Mouse (Mus musculus): ENCODE results near the gene Anp32a. TPM values are rescaled to one million over a fixed set of nuclear protein-coding genes. Genes with fewer than 3 reads are reported as not detected.
A peak's percentile ranks its signal among the peaks of the same experiment; 100 is the strongest.

Anp32a gene
- polyA plus RNA-seq, 1 experiment from 2014 or later, result 156 TPM

DNA sequence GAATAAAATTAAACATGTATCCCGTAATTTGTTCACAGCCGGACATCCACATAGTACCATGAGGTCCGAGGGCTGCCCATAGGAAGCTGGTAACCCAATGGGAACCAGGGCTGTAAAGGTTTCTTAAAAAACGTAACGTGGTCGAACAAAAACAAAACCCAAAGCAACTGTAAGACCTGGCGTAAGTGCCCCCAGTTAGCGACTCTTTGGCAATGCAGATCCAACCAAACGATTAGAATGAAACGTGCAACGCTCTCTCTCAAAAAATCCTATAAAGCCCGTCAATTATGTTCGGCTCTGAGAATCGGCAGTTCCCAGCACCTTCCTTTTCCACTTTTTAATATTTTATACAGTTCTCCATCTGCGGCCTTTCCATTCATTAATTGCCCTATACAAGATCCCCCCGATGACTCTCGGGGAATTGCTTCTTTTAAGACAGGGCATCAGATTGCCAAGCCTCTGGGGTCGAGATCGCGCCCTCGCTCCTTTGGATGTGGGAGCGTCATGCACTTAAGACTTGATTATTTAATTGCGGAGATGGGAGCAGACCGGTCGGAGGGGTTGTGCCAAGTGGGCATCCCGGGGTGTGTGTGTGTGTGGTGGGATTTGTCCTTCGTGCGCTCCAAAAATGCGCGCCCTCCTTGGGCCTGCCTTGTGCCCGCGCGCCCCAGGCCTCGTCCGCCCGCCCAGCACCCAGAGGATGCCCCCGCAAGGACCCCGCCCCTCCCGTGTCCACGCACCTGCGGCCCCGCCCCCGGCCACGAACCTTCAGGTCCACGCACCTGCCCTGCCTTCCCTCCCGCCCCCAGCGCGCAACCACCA lies 581 bp upstream of the Anp32a start:
- peak overlapping the region; percentile 99 for H3K4me3 ChIP-seq
- no peaks in the 10 kb centered on the region for H3K9me3 ChIP-seq (replicated peaks)
- WGBS, result 3% methylated on average over 42 of the region's 48 CpGs
- 0 out of 2 replicates have a peak, but pooled peaks cover 2% of the 10 kb centered on the region for H3K36me3 ChIP-seq
- H3K4me2 ChIP-seq, result peak overlapping the region; percentile 94
- peaks cover 18% of the 10 kb centered on the region for H3K4me1 ChIP-seq (replicated peaks)
- H3K27me3 ChIP-seq (replicated peaks), result no peaks in the 10 kb centered on the region
- H3K27ac ChIP-seq (ENCODE audit: poor library complexity, severe bottlenecking), result peak overlapping the region; percentile 44; the same call in 1 of the 2 replicates
- H3K9ac ChIP-seq, result peak overlapping the region; percentile 100
- ATAC-seq (ENCODE audit: insufficient number of reproducible peaks, low FRiP score), result peak; percentile 26

DNA sequence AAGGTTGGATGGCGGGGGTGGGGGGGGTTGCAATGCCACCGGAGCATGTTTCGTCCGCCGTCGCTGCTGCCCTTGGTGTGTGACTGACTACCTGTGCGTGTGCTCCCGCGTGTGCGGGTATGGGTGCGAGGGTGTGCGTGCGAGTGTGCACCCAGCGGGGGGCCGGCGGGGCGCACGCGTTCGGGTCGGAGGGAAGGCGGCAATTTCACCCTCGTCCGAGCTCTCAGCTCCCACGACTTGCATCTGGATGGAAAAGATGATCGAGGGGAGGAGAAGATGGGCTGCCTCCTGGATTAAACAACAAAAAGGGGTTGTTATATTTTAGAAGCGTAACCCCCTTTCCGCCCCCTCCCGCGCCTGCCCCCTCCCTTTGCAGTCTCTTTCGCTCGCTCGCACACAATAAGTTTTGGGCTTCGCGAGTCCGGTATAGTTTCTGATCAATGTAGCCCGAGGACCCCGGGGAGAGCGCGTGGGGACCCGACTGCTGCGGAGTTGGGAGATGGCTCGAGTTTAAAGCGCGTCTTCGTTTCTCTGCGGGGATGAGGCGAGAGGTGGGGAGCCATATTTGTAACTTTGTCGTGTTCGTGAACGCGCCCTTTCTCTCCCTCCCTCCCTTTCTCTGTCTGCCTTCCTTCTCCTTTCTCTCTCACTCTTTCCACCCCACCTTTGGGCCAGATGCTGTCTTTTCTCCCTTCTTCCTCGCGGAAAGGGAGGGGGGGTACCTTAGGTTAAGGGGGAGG lies 778 bp downstream of the Anp32a start:
- Histone ChIP-seq H3K4me1 (replicated peaks) (peaks cover 27% of the 10 kb centered on the region), H3K4me3 (peak overlapping the region; percentile 99), H3K27me3 (replicated peaks) (no peaks in the 10 kb centered on the region), H3K9ac (peak overlapping the region; percentile 100), H3K4me2 (peak overlapping the region; percentile 81), H3K27ac (ENCODE audit: poor library complexity, severe bottlenecking) (peak overlapping the region; percentile 99), H3K9me3 (replicated peaks) (no peaks in the 10 kb centered on the region), H3K36me3 (0 out of 2 replicates have a peak, but pooled peaks cover 2% of the 10 kb centered on the region)
- no peak for ATAC-seq (ENCODE audit: insufficient number of reproducible peaks, low FRiP score)
- WGBS, result under 1% methylated on average over 53 of the region's 54 CpGs

DNA sequence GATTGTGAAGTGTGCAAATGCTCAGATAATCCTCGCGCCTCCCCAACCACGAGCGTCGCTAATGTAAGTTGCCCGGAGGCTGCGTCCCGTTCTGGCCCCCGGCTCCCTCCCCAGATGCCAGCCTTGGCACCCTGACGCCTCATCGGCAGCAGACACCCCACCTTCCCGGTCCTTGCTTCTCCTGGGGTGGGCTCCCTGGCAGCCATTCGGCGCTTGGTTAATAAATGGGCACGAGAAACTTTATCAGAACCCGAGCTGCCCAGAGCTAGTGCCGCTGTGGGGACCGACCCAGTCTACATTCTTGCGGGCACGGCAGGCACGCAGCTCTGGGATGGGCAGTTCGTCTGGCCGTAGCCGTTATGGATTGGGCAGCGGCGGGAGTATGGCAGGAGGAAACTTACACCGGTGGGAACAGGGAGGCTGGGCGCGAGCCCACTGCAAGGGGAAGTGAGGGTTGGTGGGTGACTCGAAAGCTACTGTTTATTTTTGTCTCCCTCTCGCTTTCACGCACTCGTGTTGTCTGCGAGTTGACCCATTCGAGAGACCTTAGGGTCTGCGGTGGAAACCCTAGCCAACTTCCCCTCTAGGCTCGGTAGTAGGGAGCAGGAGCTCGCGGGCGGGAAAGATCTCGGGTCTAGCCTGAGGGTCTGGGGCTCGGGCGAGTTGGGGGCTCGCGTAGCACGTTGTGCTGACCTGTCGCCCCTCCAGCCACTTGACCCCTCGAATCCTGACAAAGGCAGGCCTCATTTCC lies 1.5 kb downstream of the Anp32a start:
- no peaks in the 10 kb centered on the region for H3K9me3 ChIP-seq (replicated peaks)
- peak overlapping the region; percentile 99 for H3K27ac ChIP-seq (ENCODE audit: poor library complexity, severe bottlenecking)
- ATAC-seq (ENCODE audit: insufficient number of reproducible peaks, low FRiP score), result 0 out of 2 replicates have a peak, but pooled peaks have one; percentile 13
- under 1% methylated on average over 48 of the region's 48 CpGs for WGBS
- H3K4me1 ChIP-seq (replicated peaks), result peaks cover 34% of the 10 kb centered on the region
- H3K9ac ChIP-seq, result peak overlapping the region; percentile 100
- peak overlapping the region; percentile 81 for H3K4me2 ChIP-seq
- H3K36me3 ChIP-seq, result 0 out of 2 replicates have a peak, but pooled peaks cover under 1% of the 10 kb centered on the region
- peak overlapping the region; percentile 99 for H3K4me3 ChIP-seq
- no peaks in the 10 kb centered on the region for H3K27me3 ChIP-seq (replicated peaks)

DNA sequence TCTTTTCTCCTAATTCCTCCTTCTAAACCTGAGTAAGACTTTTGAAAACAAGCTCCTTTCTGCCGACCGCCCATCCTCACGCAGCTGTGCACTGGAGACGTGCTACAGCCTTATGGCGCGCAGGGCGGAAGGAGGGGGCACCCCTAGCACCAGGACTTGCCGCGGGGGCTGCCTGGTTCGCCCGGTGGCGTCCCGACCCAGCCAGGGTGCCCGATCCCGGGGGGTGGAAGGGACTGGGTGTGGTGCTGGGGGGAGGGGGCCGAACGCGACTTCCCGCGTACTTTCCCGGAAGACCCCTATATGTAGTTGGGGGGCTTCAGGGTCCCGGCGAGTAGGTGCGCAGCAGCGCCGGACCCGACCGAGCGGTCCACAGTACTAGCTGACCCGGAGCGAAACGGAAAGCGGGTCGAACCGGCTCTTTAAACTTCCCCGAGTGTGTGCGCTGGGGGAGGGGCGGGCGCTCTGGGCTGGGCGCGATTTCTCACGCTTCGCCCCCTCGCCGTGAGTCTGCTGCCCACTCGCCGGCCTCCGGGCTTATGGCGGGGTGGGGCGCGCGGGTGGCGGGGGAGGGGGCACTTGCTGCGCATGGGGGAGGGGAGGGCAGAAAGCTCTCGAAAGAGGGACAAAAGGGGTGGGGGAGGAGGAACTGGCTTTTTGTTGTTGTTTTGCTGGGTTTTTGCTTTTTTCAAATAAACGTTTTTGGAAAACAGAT lies 2.3 kb downstream of the Anp32a start:
- Histone ChIP-seq H3K4me2 (peak overlapping the region; percentile 81), H3K4me3 (peak overlapping the region; percentile 99), H3K36me3 (0 out of 2 replicates have a peak, but pooled peaks cover 3% of the 10 kb centered on the region), H3K9ac (peak overlapping the region; percentile 100), H3K27me3 (replicated peaks) (no peaks in the 10 kb centered on the region), H3K9me3 (replicated peaks) (no peaks in the 10 kb centered on the region), H3K4me1 (replicated peaks) (peaks cover 38% of the 10 kb centered on the region), H3K27ac (ENCODE audit: poor library complexity, severe bottlenecking) (peak overlapping the region; percentile 99)
- ATAC-seq (ENCODE audit: insufficient number of reproducible peaks, low FRiP score), result peak; percentile 49
- WGBS, result under 1% methylated on average over 55 of the region's 56 CpGs

DNA sequence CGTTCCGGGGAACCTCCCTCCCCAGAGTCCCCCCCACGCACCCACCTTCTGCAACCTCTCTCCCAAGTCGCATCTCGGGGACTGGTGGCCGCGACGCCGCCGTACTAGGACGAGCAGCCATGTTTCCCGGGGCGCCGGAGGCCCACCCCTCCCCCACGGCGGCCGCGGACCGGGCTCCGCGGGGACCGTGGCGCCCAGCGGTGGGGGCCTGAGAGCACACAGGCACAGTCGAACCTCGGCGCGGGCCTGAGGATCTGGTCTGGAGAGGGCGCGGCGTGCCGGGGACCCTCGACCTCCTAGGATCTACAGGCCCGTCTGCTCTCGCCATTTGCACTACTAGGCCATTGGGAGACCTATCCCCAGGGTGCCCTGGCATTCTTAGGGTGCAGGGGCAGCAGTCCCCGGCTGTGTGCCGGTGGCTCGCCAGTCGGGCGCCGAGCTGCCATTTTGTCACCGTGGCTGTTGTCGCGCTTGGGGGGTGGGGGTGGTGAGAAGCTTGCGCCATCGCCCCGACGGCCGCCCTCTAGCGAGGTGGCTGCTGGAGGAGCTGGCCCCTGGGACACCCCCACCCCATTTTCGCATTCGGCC lies 2.9 kb downstream of the Anp32a start:
- peak; percentile 33; the same call in 1 of the 2 replicates for ATAC-seq (ENCODE audit: insufficient number of reproducible peaks, low FRiP score)
- Histone ChIP-seq H3K4me3 (peak overlapping the region; percentile 99), H3K27ac (ENCODE audit: poor library complexity, severe bottlenecking) (peak overlapping the region; percentile 99), H3K4me1 (replicated peaks) (peaks cover 39% of the 10 kb centered on the region), H3K9ac (peak overlapping the region; percentile 100), H3K4me2 (peak overlapping the region; percentile 81), H3K9me3 (replicated peaks) (no peaks in the 10 kb centered on the region), H3K36me3 (0 out of 2 replicates have a peak, but pooled peaks cover 3% of the 10 kb centered on the region), H3K27me3 (replicated peaks) (no peaks in the 10 kb centered on the region)
- WGBS, result under 1% methylated on average over 52 of the region's 52 CpGs

DNA sequence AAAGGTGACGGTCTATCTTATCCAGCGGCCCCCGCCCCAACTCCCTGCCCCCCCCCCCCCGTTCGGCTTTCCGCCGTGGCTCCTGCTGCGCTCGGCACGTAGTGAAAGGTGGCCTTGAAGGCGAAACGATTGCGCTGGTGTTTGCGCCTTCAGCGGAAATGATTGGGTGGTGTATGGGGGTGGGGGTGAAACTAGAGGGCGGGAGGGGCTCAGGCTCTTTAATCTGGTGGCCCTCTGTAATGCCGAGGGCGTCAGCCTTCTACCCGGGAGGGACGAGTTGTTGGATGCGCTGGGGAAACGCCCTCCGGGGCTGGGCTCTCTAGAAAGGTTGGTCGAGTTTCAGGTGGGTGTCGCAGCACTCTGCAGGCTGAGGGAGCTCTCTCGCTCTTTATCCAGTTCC lies 3.5 kb downstream of the Anp32a start:
- Histone ChIP-seq H3K27ac (ENCODE audit: poor library complexity, severe bottlenecking) (peak overlapping the region; percentile 99), H3K4me1 (replicated peaks) (peaks cover 45% of the 10 kb centered on the region), H3K4me3 (peak overlapping the region; percentile 99), H3K27me3 (replicated peaks) (no peaks in the 10 kb centered on the region), H3K9me3 (replicated peaks) (no peaks in the 10 kb centered on the region), H3K4me2 (peak overlapping the region; percentile 81), H3K36me3 (0 out of 2 replicates have a peak, but pooled peaks cover 3% of the 10 kb centered on the region), H3K9ac (peak overlapping the region; percentile 100)
- ATAC-seq (ENCODE audit: insufficient number of reproducible peaks, low FRiP score), result peak; percentile 14
- WGBS, result under 1% methylated on average over 26 of the region's 26 CpGs

DNA sequence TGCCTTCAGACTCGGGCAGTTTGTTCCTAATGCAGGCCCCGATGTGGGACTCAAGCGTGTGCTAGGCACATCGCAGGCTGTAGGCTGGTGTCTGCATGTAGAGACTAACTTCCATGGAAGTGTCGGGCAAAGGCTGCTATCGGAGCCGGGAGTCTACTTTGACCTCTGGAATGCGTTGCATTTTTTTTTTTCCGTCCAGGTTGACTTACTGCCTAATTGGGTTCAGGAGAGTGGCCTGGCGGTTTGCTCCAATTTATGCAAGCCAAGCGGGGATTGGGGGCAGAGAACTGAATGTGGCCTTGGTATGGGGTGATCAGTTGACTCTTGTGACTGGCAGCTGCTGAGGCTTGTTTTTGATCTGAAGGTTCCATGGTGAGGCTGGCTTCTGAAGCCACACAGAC lies 4.0 kb downstream of the Anp32a start:
- Histone ChIP-seq H3K27me3 (replicated peaks) (no peaks in the 10 kb centered on the region), H3K4me3 (peak overlapping the region; percentile 99), H3K27ac (ENCODE audit: poor library complexity, severe bottlenecking) (peak overlapping the region; percentile 99), H3K9ac (peak overlapping the region; percentile 100), H3K36me3 (0 out of 2 replicates have a peak, but pooled peaks cover 3% of the 10 kb centered on the region), H3K9me3 (replicated peaks) (no peaks in the 10 kb centered on the region), H3K4me1 (replicated peaks) (peaks cover 50% of the 10 kb centered on the region), H3K4me2 (peak overlapping the region; percentile 81)
- WGBS, result 10% methylated on average over 11 of the region's 11 CpGs
- ATAC-seq (ENCODE audit: insufficient number of reproducible peaks, low FRiP score), result no peak

DNA sequence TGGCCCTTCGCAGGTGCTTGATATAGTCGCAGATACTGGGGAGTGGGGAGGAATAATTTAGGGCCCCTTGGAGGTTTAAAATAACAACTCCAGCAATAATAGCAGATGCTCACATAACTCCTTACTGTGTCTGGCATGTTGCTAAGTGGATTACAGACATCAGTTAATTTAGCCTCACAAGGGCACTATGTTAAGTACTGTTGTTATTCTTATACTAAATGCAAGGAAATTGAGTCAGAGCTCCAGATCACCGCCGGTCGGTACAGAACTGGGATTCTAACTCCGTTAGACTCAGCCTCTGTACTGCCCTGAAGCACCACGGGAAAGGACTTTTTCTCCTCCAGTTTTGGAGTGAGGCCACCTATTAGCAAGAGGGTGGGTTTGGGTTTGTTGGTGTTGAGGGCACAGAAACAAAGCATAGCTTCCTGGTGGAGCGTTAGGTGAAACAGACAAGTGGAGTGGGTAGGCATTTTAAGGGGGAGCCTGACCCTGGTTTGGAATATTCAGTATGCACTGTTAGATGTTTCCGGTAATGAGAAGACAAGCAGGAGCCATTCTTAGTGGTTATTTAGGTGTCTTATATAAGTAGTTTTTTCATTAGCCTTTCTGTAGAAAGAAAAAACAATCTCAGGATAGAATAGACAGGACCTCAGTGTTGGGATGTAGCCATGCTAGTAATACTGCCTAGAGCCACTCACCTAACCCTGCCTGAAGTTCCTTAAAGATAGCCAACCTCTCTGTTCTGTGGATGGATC lies 4.7 kb downstream of the Anp32a start:
- H3K4me1 ChIP-seq (replicated peaks), result peaks cover 58% of the 10 kb centered on the region
- peak overlapping the region; percentile 81 for H3K4me2 ChIP-seq
- H3K9me3 ChIP-seq (replicated peaks), result no peaks in the 10 kb centered on the region
- peak overlapping the region; percentile 100 for H3K9ac ChIP-seq
- 52% methylated on average over 9 of the region's 9 CpGs for WGBS
- H3K4me3 ChIP-seq, result peak overlapping the region; percentile 99
- H3K27me3 ChIP-seq (replicated peaks), result no peaks in the 10 kb centered on the region
- H3K27ac ChIP-seq (ENCODE audit: poor library complexity, severe bottlenecking), result peak overlapping the region; percentile 99
- 0 out of 2 replicates have a peak, but pooled peaks cover 3% of the 10 kb centered on the region for H3K36me3 ChIP-seq
- ATAC-seq (ENCODE audit: insufficient number of reproducible peaks, low FRiP score), result no peak

DNA sequence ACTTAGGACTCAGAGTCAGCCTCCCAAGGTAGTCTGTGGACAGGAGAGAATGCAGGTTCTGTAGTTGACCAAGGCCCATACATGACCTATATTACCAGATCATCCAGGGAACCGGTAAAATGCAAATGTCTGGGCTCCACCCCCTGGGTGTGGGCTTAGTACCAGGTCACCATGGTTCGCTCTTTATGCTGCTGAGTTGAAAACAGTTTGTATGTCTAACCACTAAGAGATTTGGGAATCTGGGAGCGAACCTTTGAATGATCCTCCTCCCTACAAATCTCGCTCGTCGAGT lies 5.2 kb downstream of the Anp32a start:
- no peaks in the 10 kb centered on the region for H3K27me3 ChIP-seq (replicated peaks)
- H3K27ac ChIP-seq (ENCODE audit: poor library complexity, severe bottlenecking), result peak overlapping the region; percentile 59
- H3K4me1 ChIP-seq (replicated peaks), result peaks cover 62% of the 10 kb centered on the region
- no peak for ATAC-seq (ENCODE audit: insufficient number of reproducible peaks, low FRiP score)
- H3K9ac ChIP-seq, result no peak overlapping the region
- H3K36me3 ChIP-seq, result 0 out of 2 replicates have a peak, but pooled peaks cover 3% of the 10 kb centered on the region
- 78% methylated on average over 6 of the region's 6 CpGs for WGBS
- H3K4me3 ChIP-seq, result no peak overlapping the region
- H3K9me3 ChIP-seq (replicated peaks), result no peaks in the 10 kb centered on the region
- peak overlapping the region; percentile 32; the same call in 1 of the 2 replicates for H3K4me2 ChIP-seq

Data from heart, embryonic 12.5 days (tissue).